Mouse (Mus musculus): ENCODE results near the gene Tbl2.

Gene Tbl2

DNA sequence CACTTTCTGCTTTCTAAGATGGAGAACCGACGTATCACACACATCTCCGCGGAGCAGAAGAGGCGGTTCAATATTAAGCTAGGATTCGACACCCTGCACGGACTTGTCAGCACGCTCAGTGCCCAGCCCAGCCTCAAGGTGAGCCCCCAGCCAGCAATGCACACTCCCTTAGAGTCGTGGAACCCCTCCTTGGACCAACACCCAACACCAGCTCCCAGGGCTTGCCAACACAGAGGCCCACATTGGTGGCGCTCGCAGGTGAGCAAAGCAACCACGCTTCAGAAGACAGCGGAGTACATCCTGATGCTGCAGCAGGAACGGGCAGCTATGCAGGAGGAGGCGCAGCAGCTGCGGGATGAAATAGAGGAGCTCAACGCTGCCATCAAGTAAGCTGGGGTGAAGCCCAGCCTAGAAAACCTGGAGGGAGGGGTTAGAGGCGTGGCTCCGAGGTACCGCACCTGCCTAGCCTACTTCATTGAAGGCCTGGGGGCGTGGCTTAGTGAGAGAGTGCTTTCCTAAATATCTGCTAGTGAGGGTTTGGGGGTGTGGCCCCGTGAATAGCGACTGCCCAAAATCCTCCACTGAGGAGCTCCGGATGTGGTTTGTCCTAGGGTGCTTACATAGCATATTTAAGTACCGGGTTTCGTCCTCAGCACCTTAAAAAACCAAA is 15.6 kb upstream of the Tbl2 start:
- ChIA-PET POLR2A (interaction anchor here in 3 of 4 experiments (0.6 to 3.1 kb wide), 58 partner anchors 8 to 644 kb away, joined by 3 to 58 read pairs (median 4); partner anchors contain the start of genes Abhd11 (in 3 of the 3), Tbl2 (in 3 of the 3), Baz1b (in 1 of the 3) and Cldn3 (in 1 of the 3)), CTCF (interaction anchor here (0.6 to 2.2 kb wide), 44 partner anchors 8 to 386 kb away, joined by 3 to 39 read pairs (median 5); partner anchors contain the start of genes Tbl2 (in 3 of the 4), Vps37d (in 2 of the 4) and Abhd11 (in 1 of the 4))

DNA sequence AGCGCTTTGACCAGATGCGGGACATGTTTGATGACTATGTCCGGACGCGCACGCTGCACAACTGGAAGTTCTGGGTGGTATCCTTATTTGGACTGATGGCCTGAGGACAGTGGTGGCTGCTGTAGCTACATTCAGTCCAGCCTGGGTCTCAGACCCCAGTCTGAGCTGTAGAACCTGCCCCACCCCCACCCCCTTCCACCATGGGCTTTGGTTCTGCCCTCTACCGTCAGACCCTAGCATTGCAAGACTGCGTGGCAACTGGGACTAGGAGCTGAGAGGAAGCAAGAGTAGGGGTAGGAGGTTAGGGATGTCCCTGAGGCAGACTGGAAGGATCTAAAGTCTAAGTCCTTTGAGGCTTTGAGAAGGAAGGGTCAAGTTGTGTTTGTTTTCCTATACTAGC is 14.9 kb upstream of the Tbl2 start:
- CTCF ChIA-PET: interaction anchor here (0.5 to 2.2 kb wide), 62 partner anchors 9 to 1408 kb away, joined by 3 to 39 read pairs (median 4); partner anchors contain the start of genes Tbl2 (in 3 of the 4), Vps37d (in 2 of the 4), Abhd11 (in 1 of the 4) and Mettl27 (in 1 of the 4)
- POLR2A ChIA-PET: interaction anchor here (0.5 to 3.1 kb wide), 58 partner anchors 9 to 1812 kb away, joined by 3 to 58 read pairs (median 4); partner anchors contain the start of genes Tbl2 (in 3 of the 4), Abhd11 (in 2 of the 4), Baz1b (in 1 of the 4) and Cldn3 (in 1 of the 4)

- ChIA-PET CTCF (no interaction called here), POLR2A (interaction anchor here in 2 of 4 experiments (0.6 to 2.4 kb wide), 2 partner anchors 8 to 9 kb away, joined by 4 to 8 read pairs; no protein-coding TSS in a partner anchor)
Measured at GRCm38 (mm10) chr5:135139881-135140280, 9.6 kb upstream of the Tbl2 start.

DNA sequence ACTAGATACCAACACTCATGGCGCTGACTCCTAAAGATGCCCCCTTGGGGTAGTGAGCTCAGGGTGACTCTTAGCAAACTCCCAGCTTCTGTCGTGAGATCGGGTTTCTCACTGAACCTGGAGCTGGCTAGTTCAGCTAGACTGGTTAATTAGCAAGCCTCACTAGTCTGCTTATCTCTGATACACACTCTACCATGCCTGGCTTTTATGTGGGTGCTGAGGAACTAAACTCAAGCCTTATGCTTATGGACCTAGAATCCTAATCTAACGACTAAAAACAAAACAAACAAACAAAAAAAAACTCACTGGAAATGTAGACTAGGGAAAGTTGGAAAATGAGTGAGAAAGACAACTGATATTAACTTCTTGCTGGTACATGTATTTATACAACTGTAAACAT is 5.0 kb upstream of the Tbl2 start:
- CTCF ChIA-PET: interaction anchor here in 2 of 4 experiments (0.6 to 1.5 kb wide), 2 partner anchors 10 to 206 kb away, joined by 3 to 6 read pairs; no protein-coding TSS in a partner anchor
- POLR2A ChIA-PET: interaction anchor here in 2 of 4 experiments (1.1 to 1.6 kb wide), 2 partner anchors 10 kb away, joined by 5 to 9 read pairs; no protein-coding TSS in a partner anchor

- POLR2A ChIA-PET: interaction anchor here in 1 of 4 experiments (1.1 kb wide), 1 partner anchor 136 kb away, joined by 3 read pairs; the partner anchor contains the start of gene Abhd11
- CTCF ChIA-PET: interaction anchor here in 1 of 4 experiments (1.2 kb wide), 1 partner anchor 27 kb away, joined by 3 read pairs; no protein-coding TSS in a partner anchor
Measured at GRCm38 (mm10) chr5:135145532-135145931, 3.9 kb upstream of the Tbl2 start.

GRCm38 (mm10) chr5:135145955-135146354 is 3.5 kb upstream of the Tbl2 start:
- ChIA-PET CTCF (interaction anchor here in 1 of 4 experiments (1.2 kb wide), 1 partner anchor 27 kb away, joined by 3 read pairs; no protein-coding TSS in a partner anchor), POLR2A (interaction anchor here in 1 of 4 experiments (1.1 kb wide), 1 partner anchor 137 kb away, joined by 3 read pairs; the partner anchor contains the start of gene Abhd11)

DNA sequence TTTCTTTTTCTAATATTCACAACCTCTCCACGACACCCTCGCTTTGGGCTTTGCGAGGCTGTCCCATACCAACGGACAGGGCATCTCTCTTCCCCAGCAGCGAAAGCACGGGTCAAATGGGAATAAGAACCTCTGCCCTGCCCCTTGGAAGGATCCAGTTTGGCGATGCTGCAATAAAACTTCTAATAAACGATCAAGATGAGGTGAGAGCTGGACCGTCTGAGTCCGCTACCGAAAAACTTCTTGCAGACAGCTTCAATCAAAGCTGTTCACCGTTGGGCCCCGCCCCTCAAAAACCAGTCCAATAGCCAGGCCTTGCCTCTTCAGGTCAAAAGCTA is 773 bp upstream of the Tbl2 start:
- ChIA-PET POLR2A (interaction anchor here (0.5 to 4.2 kb wide), 81 partner anchors 9 to 1024 kb away, joined by 3 to 58 read pairs (median 5); partner anchors contain the start of genes Abhd11 (in 3 of the 4), Baz1b (in 3 of the 4), Cldn3 (in 2 of the 4) and Cldn4 (in 1 of the 4)), CTCF (interaction anchor here (0.5 to 3.7 kb wide), 14 partner anchors 14 to 973 kb away, joined by 3 to 39 read pairs (median 4); partner anchors contain the start of genes Baz1b (in 1 of the 4) and Vps37d (in 1 of the 4))

GRCm38 (mm10) chr5:135149820-135150178 is 342 bp downstream of the Tbl2 start:
- ChIA-PET POLR2A (interaction anchor here in 3 of 4 experiments (0.5 to 4.2 kb wide), 43 partner anchors 12 to 804 kb away, joined by 3 to 58 read pairs (median 5); partner anchors contain the start of genes Abhd11 (in 3 of the 3), Cldn3 (in 2 of the 3), Baz1b (in 1 of the 3) and Fzd9 (in 1 of the 3)), CTCF (interaction anchor here (0.6 to 3.7 kb wide), 14 partner anchors 15 to 259 kb away, joined by 3 to 39 read pairs (median 3); no protein-coding TSS in a partner anchor)

DNA sequence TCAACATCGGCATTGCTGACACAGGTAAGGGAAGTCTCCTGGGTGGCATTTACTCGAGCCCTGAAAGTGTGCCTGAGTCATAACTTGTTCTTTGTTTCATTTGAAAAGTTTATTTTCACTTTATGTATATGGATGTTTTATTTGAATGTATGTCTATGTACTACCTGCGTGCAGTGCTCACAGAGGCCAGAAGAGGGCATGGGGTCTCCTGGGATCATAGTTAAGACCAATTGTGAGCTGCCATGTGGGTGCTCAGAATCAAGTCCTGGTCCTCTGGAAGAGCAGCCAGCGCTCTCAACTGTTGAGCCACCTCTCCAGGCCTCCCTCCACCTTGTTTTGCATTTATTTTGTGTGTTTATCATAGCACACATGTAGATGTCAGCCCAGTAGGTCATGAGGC is 7.0 kb downstream of the Tbl2 start:
- POLR2A ChIA-PET: interaction anchor here in 3 of 4 experiments (0.5 to 1.7 kb wide), 7 partner anchors 9 to 204 kb away, joined by 3 to 5 read pairs (median 3); partner anchors contain the start of gene Abhd11 (in 1 of the 3)
- CTCF ChIA-PET: interaction anchor here (0.5 to 2.1 kb wide), 20 partner anchors 9 to 634 kb away, joined by 3 to 9 read pairs (median 4); partner anchors contain the start of genes Abhd11 (in 1 of the 4) and Vps37d (in 1 of the 4)

DNA sequence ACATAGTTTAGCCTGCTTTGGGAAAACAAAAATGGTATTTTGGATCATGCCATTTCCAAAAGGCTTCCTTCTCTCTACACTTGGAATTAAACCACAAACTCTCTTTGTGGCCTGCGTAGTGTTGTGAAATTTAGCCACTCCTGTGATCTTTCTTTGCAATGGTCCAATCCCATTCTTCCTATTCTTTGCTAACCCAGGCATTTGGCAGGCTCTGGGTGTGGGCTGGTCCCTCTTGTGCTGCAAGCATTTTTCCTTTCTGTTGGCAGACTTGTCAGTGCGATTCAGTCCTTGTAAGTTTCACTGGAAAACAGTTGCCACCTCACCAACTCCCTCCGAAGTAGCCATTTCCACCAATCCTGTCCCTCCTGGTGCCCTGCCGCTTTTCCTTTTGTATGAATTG is 11.8 kb downstream of the Tbl2 start:
- ChIA-PET CTCF (interaction anchor here in 1 of 4 experiments (1.7 kb wide), 1 partner anchor 27 kb away, joined by 5 read pairs; no protein-coding TSS in a partner anchor), POLR2A (interaction anchor here in 2 of 4 experiments (1.6 to 6.2 kb wide), 4 partner anchors 12 to 21 kb away, joined by 6 to 39 read pairs (median 18); partner anchors contain the start of gene Tbl2 (in 2 of the 2))

- POLR2A ChIA-PET: interaction anchor here in 3 of 4 experiments (0.6 to 6.2 kb wide), 10 partner anchors 12 to 153 kb away, joined by 3 to 39 read pairs (median 6); partner anchors contain the start of genes Tbl2 (in 2 of the 3), Abhd11 (in 1 of the 3) and Stx1a (in 1 of the 3)
- CTCF ChIA-PET: interaction anchor here in 2 of 4 experiments (0.6 to 1.7 kb wide), 3 partner anchors 28 to 119 kb away, joined by 3 to 5 read pairs (median 3); no protein-coding TSS in a partner anchor
Measured at GRCm38 (mm10) chr5:135161650-135162049, 12.2 kb downstream of the Tbl2 start.

DNA sequence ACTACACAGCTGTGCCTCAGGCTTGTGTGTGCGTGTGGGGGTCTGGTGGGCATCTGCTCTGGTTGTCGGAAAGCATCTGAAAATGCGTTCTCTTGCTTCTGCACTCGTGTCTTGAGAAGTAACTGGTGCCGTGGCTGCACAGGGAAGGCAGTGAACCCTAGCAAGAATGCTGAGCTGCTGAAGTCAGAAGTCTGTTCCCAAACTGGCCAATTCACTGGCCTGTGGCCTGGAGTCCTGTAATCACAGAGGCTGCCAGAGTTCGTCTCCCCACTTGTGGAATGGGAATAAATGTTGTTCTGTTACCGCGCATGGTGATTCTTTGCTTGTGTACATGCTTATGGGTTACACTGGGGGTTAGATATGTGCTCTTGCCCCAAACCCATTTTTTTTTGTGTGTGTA is 12.9 kb downstream of the Tbl2 start:
- POLR2A ChIA-PET: interaction anchor here (0.6 to 6.2 kb wide), 17 partner anchors 8 to 154 kb away, joined by 3 to 39 read pairs (median 5); partner anchors contain the start of genes Abhd11 (in 2 of the 4), Tbl2 (in 2 of the 4) and Stx1a (in 1 of the 4)
- CTCF ChIA-PET: interaction anchor here in 2 of 4 experiments (0.6 to 1.7 kb wide), 7 partner anchors 28 to 468 kb away, joined by 3 to 6 read pairs (median 3); no protein-coding TSS in a partner anchor

DNA sequence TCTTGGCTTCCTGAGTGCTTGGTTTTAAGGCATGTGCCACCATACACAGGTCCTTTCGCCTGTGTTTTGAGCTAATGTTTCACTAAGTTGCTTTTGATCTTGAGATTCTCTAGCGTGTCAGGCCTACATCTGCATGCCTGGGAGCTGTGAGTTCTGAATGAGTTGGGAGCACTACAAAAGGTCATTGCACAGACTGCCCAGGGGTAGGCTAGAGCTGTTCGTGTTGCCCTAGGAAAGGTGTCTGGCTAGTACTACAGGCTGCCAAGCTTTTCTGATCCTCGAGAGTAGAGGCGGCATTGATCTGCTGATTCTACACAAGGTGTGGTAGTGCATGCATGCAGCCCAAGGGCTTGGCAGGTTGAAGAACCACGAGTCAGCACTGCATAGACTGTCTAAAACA is 13.4 kb downstream of the Tbl2 start:
- ChIA-PET POLR2A (interaction anchor here (0.8 to 6.2 kb wide), 17 partner anchors 8 to 154 kb away, joined by 3 to 39 read pairs (median 5); partner anchors contain the start of genes Tbl2 (in 2 of the 4), Abhd11 (in 1 of the 4) and Stx1a (in 1 of the 4)), CTCF (interaction anchor here in 2 of 4 experiments (0.5 to 1.7 kb wide), 6 partner anchors 29 to 468 kb away, joined by 3 to 11 read pairs (median 5); no protein-coding TSS in a partner anchor)

- ChIA-PET CTCF (interaction anchor here in 1 of 4 experiments (1.1 kb wide), 1 partner anchor 70 kb away, joined by 3 read pairs; no protein-coding TSS in a partner anchor), POLR2A (interaction anchor here (0.6 to 1.7 kb wide), 15 partner anchors 9 to 611 kb away, joined by 3 to 10 read pairs (median 3); partner anchors contain the start of genes Tbl2 (in 2 of the 4) and Styxl1 (in 1 of the 4))
Measured at GRCm38 (mm10) chr5:135166909-135167308, 17.5 kb downstream of the Tbl2 start.

DNA sequence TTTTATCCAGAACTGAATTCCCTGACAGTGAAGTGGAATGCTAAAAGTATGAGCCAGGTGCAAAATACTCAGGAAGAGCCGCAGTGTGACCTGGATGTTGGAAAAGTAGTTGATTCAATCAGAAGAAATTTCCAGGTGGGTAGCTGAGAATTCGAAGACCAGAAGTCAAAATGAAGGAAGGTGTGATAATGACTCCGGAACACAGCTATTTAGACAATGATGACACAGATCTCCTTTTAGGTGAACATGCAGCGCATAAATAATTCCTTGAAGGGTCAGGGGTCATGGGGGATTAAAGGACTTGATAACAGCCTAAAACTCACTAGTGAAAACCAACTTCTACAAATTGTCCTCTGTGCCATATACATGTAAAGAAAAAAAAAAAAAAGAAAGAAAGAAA is 18.0 kb downstream of the Tbl2 start:
- CTCF ChIA-PET: interaction anchor here in 1 of 4 experiments (1.1 kb wide), 1 partner anchor 69 kb away, joined by 3 read pairs; no protein-coding TSS in a partner anchor

GRCm38 (mm10) chr5:135168063-135169062 is 18.9 kb downstream of the Tbl2 start, which contains the start of gene Bcl7b:
TSS of gene Bcl7b (plus strand) at chr5:135168283.
- CTCF ChIA-PET: interaction anchor here in 2 of 4 experiments (0.6 to 1.4 kb wide), 8 partner anchors 13 to 531 kb away, joined by 3 to 4 read pairs (median 3); partner anchors contain the start of genes Baz1b (in 1 of the 2), Tbl2 (in 1 of the 2) and Vps37d (in 1 of the 2)
- POLR2A ChIA-PET: interaction anchor here in 3 of 4 experiments (0.6 to 4.5 kb wide), 36 partner anchors 8 to 226 kb away, joined by 3 to 29 read pairs (median 4); partner anchors contain the start of genes Abhd11 (in 3 of the 3), Baz1b (in 2 of the 3), Tbl2 (in 2 of the 3) and Cldn4 (in 1 of the 3)

More for the DNA sequence above, 18.0 kb downstream of the Tbl2 start:
- POLR2A ChIA-PET: interaction anchor here (0.6 to 1.7 kb wide), 8 partner anchors 9 to 611 kb away, joined by 3 to 10 read pairs (median 3); partner anchors contain the start of genes Tbl2 (in 2 of the 4) and Styxl1 (in 1 of the 4)
